Mouse (Mus musculus) thymus, postnatal 10 days (tissue): Measurements from ENCODE around the gene Gfral.

Source experiments
- DNase-seq, 2 experiments: peaks; one replicate each; pipeline ENCODE4 v3.0.0; 2021; ENCODE audit warnings: low spot score in 2 of 2

The Gfral gene

DNA sequence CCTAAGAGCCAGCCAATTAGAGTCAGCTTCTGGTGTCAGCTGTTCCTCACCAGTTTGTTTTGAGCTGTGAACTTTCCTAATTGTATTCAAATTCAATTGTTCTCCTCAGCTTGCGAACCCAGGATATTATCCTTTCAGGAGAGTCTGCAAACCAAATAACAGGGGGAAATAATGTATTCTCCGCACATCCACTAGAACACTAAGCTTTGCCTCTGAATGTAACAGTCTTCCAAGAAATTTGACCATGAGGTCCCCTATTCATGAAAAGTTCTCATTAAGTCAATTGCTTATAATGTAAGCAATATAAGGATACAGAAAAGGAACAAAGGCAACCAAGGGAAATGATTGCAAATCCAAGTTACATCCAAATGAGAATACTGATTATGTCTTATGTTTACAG lies at the start of gene Gfral:
Gene Gfral, minus strand, starts transcription at position 101 of the 400 bp plus-strand sequence.
- no peak for DNase-seq

DNA sequence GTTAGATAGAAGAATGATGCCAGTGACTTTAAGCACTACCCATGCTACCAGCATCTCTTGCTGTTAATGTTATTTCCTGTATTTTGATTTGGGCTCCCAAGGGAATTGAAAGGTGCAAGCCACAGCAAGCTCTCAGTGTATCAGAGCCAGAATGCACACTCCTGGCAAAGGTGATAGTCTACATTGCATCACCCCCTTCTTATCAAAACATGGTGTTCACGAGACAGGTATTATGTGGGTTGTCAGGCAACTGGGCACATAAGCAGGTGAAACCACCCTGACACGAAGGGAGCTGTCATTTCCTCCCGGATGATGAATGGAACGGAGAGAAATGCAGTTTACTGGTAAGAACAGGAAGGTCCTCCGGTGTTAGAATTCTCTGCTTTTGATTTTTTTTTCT lies 44.3 kb upstream of the Gfral start:
- DNase-seq: no peak

DNA sequence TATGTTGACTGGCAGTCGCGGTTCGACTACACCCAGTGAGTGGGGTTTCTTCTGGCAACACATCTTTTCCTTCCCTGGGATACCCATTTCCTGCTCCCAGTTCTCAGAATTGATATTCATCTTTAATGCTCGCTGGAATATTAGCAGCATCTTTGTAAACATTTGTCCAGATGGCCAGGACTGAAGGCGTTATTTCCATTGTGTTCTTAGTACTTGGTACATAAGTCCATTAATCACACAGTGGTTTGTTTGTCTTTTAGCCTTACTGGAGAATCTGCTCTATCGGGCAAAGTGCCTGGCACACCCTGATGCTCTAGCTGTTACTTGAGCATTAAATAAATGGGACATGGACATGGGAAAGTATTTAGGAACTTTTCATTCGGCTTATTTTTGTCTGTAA lies 39.1 kb upstream of the Gfral start:
- no peak for DNase-seq

DNA sequence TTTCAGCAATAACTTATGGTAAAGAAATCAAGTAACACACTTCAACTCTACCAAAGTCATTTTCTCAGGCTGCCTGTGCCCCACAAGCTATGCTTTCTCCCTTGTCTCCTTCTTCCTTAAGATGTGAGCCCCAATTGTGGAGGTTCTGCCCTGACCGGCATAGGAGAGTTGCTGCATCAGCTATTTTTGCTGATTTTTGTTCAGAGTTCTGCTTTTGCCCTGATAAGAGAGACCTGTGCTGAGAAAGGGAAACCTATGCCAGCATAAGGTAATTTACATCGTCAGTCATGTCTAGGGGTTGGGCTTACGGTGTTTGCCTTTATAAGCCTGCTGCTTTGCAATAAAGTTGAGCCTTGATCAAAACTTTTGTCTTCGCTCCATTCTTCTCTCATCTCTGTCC lies 38.7 kb upstream of the Gfral start:
- DNase-seq: no peak

DNA sequence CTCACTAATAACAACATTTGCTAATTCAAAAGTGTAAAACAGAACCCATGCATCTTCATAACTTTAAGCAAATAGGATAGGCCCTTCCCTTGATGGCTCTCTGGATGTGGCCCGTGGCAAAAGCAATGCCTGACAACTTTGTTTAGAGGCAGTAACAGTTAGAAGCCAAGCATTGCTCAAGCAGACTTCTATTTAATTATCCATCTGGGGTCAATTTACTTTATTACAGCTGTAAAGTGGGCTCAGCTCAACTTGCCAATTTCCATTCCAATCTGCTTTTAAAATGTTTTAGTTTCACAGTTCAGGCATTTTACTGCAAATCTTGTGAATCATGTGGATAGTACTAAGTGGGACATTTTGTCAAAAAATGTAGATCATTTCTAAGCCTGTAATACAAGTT lies 28.9 kb upstream of the Gfral start:
- DNase-seq: no peak

DNA sequence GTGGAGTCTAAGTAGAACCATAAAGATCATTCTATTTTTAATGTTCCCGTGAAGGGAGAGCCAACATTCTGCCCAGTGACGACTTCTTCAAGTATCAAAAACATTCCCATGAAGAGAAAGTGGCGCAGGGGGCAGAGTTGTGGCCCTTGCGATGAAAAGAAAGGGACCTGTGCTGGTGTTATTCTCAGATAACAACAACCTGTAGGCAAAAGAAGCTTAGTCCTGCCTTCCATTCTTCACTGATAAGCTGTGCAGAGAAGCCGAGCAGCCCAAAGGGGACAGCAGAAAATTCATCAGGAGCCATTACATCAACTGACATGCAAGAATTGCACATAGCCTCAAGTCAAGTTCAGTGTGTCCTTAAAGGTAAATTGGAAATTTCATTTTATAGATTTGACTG lies 24.5 kb upstream of the Gfral start:
- DNase-seq: no peak

DNA sequence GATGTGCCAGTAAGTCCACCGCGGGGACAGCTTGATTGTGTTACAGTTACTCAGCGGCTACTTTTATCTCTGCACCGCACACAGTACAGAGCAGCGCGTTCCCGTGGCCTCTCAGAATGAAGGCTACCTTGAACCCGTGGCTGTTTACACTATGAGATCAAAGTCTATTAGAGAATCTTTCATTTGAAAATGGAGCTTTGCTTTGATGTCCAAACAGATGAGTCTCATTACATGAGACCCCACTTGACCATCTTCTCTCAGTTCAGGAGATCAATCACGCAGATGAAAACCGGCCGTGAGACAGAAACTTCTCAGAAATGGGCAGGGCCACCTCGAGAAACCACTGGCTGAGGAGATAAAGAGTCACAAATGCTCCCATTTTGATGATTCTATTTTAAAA lies 23.8 kb upstream of the Gfral start:
- no peak for DNase-seq

DNA sequence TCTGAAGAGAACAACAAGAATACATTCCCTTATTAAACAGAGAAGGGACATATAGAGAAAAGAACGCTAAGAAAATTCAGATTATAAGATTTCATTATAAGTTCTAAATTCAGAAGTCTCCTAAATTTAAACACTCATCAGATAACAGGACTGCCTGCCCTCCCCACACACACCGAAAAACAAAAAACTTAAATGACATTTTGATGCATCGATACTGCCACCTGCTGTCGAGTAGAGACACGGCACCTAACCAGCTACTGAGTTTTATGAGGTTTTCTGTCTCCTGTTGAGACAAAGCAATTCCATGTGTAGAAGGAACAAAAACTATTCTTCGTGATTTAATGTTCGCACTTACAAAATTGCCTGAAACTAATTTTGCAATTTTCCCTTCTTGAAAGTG lies 23.2 kb upstream of the Gfral start:
- peak in 1 of 2 experiments; percentile 37 for DNase-seq

DNA sequence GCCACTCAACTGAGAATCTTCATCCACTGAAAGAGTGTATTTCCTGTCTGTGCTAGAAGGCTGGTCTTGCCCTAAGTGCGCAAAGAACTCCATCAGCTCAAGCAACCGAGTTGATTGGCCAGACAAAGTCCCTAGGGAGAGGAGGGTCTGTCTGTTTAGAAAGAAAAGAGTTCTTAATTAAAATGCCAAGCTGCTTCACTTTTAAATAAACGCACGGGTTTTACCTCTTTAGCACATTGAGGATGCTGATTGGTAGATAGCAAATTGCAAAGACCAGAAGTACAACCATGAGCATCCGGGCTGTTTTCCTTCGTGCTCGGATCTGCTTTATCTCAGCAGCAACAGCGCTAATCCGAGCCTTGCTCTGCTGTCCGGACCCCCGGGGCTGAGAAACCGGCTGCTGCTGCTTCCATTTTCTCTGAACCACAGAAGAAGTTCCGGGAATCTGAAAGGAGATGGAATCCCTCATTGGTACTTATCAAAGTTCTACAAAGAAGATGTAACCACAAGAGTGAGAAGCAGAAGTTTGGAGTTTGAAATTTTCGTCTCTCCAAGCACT lies 22.6 kb upstream of the Gfral start:
- peak in 1 of 2 experiments; percentile 9 for DNase-seq

DNA sequence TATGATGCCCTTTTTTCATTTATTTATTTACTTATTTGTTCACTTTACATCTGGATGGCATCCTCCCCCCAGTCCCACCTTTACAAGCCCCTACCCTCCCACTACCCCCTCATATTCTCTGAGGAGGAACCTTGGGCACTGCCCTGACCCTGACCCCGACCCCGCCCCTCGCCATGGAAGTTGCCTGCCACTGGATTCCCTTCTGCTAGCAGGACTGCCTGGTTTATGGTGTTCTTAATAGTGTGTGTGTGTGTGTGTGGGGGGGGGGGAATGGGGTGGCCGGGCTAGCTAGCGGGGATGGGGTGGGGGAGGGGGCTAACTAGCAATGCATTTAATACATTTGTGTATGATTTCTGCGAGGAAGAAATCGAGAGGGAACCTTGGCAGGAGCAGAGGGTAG lies 21.4 kb upstream of the Gfral start:
- DNase-seq: no peak

DNA sequence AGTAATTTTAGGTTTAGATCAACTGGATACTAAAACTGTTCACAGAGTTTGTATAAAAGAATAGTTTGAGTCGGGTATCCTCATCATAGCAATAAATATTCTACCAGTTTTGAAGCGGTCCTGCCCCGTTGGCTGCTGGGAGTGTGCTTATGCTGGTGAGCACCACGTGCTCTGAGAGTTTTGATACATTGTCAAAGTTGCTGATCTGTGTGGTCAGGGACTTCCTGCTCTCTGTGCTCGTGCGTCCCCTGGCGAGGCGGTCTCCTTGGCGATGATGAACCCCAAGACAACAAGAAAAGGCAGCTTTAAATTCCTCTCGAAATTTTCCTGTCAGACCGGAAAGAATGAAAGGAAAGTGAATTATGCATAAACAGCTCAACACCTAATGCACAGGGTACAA lies 16.9 kb upstream of the Gfral start:
- no peak for DNase-seq

DNA sequence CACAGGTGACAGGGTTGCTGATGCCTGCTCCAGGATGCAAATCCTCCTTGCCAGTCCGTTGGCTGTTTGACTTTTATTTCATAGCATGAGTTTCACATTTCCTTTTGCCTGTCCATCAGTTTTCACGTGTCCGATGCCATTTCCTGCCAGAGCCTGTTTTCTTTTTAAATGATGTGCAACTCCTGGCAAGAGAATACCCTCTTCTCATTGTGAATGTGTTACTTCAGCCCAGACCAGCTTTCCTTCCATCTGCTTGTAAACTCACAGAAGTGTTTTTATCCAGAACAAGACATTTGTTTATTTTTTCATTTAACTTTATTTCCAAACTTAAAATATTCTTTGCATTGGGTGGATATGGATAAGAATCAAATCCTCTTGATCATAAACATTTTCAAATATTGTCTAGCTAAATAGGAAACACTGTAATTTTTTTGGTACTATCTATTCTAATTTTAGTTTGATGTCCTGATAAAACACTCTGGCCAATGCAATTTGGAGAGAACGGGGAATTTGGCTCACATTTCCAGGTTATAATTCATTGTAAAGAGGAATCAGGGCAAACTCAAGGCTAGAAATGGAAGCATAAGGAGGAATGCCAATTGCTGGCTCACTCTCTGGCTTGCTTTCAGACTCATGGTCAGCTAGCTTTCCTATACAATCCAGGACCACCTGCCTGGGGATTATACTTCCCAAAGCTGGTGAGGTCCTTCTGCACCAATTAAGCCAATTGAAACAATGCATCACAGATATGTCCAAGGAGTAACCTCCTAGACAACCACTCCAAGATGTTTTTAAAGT lies 3.9 kb upstream of the Gfral start:
- DNase-seq: no peak

DNA sequence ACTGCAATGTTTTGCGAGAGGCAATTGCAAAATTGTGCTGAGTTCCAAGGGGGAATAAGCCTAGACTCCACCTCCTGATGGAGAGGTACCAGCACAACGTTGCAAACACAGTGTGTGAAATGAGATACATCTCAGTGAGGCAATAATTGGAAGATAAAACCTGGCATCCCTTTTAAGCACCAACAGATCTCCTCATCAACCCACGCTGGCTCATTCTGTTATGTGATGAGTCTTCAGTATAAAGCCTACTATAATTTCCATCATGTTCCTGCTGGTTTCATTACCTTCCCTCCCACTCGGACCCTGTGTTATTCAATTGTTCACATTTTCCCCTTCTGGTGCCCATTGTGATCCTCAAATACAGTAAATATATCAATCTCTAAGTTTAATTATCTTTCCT lies 1.2 kb upstream of the Gfral start:
- DNase-seq: no peak

DNA sequence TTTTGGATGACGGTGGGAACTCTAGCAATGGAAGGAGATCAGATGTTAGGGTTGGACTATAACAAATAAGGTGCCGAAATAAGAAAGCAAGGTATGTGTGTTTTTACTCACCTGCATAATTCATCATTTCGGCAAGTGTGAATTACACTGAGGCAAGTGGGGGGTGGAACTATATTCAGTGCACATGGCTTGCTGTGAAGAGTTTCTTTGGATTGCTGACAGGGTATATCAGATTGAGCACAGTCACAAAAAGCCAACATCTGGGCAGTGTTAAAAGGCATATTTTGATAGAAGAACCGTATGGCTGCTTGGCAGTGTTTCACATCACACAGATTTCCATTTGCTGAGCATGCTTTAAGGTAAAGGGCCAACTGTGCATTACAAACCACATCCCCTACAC lies 16.5 kb downstream of the Gfral start:
- no peak for DNase-seq

DNA sequence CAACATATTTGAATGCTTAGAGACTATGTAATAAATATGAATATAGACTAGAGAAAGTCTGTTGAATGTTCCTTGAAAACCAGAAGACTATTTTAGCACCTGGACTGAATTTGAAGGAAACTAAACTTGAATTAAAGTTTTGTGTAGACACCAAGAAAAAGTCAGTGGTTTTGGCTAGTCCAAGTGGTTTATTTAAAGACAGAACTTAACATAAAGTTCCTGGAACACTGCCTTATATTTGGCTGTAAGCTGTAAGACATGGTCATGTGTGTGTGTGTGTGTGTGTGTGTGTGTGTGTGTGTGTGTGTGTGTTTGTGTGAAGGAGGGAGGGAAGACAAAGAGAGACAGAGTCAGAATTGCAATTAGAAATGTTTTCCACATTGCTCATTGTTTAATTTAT lies 34.2 kb downstream of the Gfral start:
- no peak for DNase-seq

DNA sequence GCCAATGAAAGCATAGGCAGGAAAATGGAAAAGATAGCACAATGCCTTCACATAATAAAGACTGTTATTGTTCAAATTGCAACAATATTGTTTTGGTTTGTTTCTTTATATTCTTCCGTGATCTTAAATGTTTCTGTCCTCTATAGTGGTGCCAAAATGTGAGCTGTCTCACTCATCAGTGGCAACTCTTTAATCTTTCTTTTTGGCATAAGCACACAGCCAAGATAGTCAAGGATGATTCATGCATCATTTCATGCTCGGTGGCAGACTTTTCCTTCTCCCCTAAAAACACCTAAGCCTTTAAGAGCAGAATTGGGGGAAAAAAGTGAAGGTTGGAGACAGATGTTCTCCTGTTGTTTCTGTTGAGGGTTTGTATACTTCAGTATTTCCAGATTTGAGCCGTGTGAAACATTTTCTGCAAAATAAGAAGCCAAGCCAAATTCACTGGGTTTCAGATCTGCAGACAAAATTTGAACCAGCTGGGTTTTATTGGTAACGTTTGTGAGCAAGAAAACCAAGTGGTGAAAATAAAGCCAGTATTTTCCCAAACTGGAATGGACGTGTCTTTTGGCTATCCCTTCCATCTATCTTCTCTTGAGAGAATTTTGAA lies 40.7 kb downstream of the Gfral start:
- DNase-seq: no peak

DNA sequence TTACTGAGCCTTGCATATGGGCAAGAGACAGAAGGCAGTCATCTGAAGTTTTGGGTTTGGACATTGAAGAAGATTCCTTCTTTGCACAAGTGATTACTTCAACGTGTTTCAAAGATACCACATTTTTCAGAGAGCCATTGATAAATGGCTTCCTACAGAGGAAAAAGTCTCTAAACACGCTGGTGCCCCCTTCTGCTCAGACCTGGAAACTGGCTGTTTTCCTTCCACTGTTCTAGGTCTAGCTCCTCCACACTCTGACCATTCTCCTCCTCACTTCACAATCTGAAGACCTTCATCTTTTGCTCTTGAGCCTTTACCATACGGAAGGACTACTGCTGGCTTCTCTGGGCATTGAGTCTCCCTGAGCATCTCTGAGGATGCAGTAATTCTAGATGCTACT lies 45.1 kb downstream of the Gfral start:
- no peak for DNase-seq

DNA sequence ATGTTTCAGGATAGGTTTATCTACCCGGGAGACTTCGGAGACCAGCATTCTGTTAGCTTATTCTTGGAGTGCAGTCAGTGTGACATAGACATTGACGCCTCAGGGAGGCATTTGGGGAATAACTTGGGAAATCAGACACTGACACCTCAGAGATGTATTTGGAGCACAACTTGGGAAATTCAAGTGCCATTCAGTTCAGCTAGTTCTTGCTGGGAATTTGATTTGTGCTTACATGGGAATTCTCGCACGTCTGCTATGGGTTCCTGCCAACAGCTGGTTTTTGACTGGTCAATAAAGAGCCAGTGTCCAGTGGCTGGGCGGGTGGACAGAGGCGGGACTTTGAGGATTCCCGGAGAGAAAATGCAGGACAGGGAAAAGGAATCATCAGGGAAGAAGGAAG lies 51.0 kb downstream of the Gfral start:
- DNase-seq: no peak

DNA sequence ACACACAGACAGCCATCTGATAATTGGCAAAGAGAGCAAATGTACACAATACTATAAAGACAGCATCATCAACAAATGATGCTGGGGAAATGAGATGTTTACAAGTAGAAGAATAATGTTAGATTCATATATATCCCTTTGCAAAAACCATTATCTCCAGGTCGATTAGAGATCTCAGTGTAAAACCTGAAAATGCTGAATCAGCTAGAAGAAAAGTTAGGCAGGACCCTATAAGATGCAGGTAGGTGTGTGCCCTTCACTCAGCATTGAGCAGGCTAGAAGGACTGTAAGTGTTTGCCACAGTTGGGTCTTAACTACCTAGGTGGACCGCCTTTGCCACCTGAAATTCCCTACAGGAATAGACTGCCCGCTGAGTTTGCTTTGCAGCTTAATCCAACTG lies 67.9 kb downstream of the Gfral start:
- DNase-seq: no peak

DNA sequence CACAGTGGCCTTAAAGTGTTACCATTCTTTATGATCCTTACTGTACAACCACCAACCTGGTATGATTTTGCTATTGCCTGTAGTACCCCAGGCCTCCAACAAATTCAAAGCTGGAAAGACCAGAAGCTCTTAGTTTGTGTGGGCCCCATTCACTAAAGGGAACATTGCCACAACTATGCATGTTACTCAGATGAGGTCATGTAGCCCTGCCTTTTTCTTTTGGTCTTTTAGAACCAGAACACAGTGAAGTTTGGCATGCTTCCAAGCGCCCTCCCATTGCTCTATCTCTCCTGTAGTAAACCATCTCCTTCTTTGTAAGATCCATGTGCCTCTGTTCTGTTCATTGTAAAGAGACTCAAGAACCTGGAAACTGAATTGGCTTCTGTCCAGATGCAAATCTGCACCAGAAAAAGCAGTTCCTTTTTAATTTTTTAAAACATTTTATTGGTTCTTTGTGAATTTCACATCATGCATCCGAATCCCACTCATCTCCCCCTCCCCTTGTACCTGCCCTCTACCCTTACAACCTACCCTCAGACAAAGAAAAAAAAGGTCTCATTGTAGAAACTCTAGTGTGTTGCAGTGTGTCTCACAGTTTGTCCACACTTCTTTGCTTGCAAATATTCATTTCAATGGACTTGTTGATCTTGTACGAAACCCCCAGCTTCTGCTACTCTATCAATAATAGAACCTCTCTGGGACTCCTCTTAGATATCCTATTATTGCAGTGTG lies 74.9 kb downstream of the Gfral start:
- no peak for DNase-seq

DNA sequence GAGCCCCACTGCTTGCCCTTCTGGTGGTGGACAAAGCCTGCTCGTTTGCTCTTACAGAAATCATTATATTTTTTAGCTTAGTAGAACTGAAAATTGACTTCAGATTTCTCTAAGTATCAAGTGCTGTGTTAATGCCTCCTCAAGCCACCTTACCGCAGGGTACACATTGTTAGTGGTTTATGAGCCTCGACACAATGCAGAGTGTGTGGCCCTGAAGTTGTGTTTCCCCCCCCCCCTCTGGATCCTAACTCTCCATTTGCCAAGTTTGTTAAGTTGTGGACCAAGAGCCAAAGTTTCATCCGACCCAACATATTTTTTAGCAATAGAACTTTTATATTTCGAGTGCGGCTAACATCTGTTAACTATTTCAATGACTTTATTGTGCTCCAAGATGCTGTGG lies 79.4 kb downstream of the Gfral start:
- no peak for DNase-seq

DNA sequence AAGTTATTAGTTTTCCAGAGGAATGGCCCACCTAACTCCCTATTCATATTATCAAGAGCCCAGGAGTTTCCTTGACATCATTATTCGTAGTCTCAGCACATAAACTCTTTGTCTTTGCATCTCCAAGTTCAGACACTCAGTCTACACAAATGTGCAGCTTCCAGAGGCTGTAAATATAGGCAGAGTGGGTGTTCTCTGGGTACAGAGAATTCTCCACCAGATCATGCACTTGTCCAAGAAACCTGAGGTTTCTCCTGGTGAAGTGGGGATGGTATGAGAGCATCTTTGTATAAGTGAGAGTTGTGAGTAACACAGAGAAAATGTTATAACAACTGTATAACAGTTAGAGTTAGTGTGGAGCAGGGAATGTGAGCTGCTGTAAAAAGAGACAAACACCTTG lies 84.1 kb downstream of the Gfral start:
- no peak for DNase-seq

DNA sequence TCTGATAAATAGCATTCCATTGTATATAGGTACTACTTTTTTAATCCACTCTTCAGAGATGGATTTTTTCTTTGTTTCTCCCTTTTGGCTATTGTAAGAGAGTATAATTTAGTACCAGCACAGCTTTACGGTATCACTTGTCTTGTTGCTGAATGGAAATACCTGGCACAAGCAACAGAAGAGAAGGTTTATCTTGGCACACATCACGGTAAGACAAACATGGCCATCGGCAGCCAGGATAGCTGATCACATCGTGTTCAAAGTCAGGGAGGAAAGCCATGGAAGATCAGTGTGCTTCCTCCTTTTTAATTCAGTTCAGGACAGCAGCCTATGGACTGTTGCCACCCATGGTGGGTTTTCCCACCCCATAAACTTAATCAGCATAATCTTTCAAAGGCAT lies 89.2 kb downstream of the Gfral start:
- DNase-seq: no peak
